Mouse (Mus musculus): ENCODE measurements around the gene Slc22a22. TPM values are rescaled to one million over a fixed set of nuclear protein-coding genes. Genes with fewer than 3 reads are reported as not detected.

The Slc22a22 gene
- polyA plus RNA-seq, 1 experiment from 2014 or later = 0.08 TPM

DNA sequence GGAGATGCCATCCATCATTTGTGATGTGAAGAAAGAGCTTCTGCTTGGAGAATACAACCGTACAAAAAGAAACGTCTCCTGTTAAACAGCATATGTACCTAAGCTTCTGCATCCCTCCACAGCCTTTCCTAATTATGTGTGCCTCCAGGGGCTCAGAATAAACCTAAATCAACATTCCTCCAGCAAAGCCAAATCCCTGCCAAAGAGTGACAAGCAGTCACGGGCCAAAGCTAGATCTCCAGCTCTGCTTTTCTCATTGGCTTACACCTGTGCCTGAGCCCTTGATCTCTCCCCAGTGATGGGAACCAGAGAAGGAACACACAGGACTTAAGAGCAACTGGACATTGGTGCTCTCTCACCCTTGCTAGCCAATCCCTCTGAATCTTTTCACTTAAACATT lies 5.8 kb downstream of the Slc22a22 start:
- Histone ChIP-seq H3K4me3 (replicated peaks) (no peak overlapping the region), H3K4me1 (no peaks in the 10 kb centered on the region), H3K4me2 (replicated peaks) (no peak overlapping the region), H3K9me3 (replicated peaks) (no peaks in the 10 kb centered on the region), H3K36me3 (no peaks in the 10 kb centered on the region), H3K9ac (no peak overlapping the region), H3K27ac (replicated peaks) (no peak overlapping the region), H3K27me3 (no peaks in the 10 kb centered on the region)
- WGBS = 12% methylated on average over 3 of the region's 3 CpGs
- no peak for ATAC-seq (ENCODE audit: insufficient number of reproducible peaks, low FRiP score, low TSS enrichment, low read depth)

GRCm38 (mm10) chr15:57465996-57466395 lies 11.4 kb downstream of the Slc22a22 start:
- Histone ChIP-seq H3K4me1 (no peaks in the 10 kb centered on the region), H3K4me2 (replicated peaks) (no peak overlapping the region), H3K9me3 (replicated peaks) (no peaks in the 10 kb centered on the region), H3K4me3 (replicated peaks) (no peak overlapping the region), H3K27ac (replicated peaks) (no peak overlapping the region), H3K27me3 (no peaks in the 10 kb centered on the region), H3K36me3 (no peaks in the 10 kb centered on the region), H3K9ac (no peak overlapping the region)
- no peak for ATAC-seq (ENCODE audit: insufficient number of reproducible peaks, low FRiP score, low TSS enrichment, low read depth)

DNA sequence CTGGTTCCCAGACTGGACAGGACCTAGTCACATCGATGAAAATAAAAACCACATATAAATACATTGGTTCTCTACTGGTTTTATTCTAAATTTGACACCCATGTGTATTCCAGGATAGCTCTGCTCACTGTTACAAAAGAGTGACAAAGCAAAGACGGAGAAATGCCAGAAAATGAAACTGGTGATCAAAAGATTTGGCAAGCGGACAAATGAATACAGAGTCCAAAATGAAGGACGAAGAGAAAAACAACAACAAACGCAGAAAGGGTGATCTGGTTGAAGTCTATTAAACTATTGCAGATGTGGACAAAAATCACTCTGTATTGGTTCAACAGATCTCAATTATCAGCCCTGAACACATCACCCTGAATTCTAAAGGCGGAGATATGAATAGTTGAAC lies 12.4 kb downstream of the Slc22a22 start:
- Histone ChIP-seq H3K9ac (no peak overlapping the region), H3K27ac (replicated peaks) (no peak overlapping the region)

DNA sequence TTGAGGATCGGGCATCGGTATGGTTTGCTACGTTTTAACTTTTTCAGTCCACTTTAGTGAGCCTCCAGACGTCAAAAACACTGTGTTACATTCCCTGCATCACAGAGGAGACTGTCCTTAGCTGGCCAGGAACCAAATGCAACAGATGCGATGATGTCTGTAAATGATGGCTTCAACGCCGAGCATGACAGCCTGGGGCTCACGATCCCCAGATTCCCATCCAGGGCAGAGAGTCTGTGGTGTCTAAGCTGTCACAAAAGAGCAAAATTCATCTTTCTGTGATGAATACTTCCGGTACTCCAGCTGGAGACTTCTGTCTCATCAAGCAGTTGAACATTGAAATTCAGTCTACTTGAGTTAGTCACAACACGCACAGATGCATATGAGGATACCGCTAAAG lies 13.4 kb downstream of the Slc22a22 start:
- Histone ChIP-seq H3K36me3 (no peaks in the 10 kb centered on the region), H3K4me2 (replicated peaks) (no peak overlapping the region), H3K9ac (no peak overlapping the region), H3K9me3 (replicated peaks) (no peaks in the 10 kb centered on the region), H3K27me3 (no peaks in the 10 kb centered on the region), H3K27ac (replicated peaks) (no peak overlapping the region), H3K4me1 (no peaks in the 10 kb centered on the region), H3K4me3 (replicated peaks) (no peak overlapping the region)
- WGBS = 68% methylated on average over 11 of the region's 11 CpGs
- ATAC-seq (ENCODE audit: insufficient number of reproducible peaks, low FRiP score, low TSS enrichment, low read depth) = no peak

More for the DNA sequence above, 12.4 kb downstream of the Slc22a22 start:
- 47% methylated on average over 6 of the region's 6 CpGs for WGBS
- ATAC-seq (ENCODE audit: insufficient number of reproducible peaks, low FRiP score, low TSS enrichment, low read depth) = no peak
- H3K4me3 ChIP-seq (replicated peaks) = no peak overlapping the region
- H3K9me3 ChIP-seq (replicated peaks) = no peaks in the 10 kb centered on the region
- H3K4me1 ChIP-seq = no peaks in the 10 kb centered on the region
- H3K27me3 ChIP-seq = no peaks in the 10 kb centered on the region
- no peak overlapping the region for H3K4me2 ChIP-seq (replicated peaks)
- H3K36me3 ChIP-seq = no peaks in the 10 kb centered on the region

- no peak overlapping the region for H3K9ac ChIP-seq
- H3K27me3 ChIP-seq = no peaks in the 10 kb centered on the region
- H3K36me3 ChIP-seq = no peaks in the 10 kb centered on the region
- H3K9me3 ChIP-seq (replicated peaks) = no peaks in the 10 kb centered on the region
- H3K27ac ChIP-seq (replicated peaks) = no peak overlapping the region
- WGBS = 47% methylated on average over 1 of the region's 1 CpGs
- no peak for ATAC-seq (ENCODE audit: insufficient number of reproducible peaks, low FRiP score, low TSS enrichment, low read depth)
- H3K4me2 ChIP-seq (replicated peaks) = no peak overlapping the region
- no peaks in the 10 kb centered on the region for H3K4me1 ChIP-seq
- no peak overlapping the region for H3K4me3 ChIP-seq (replicated peaks)
These were observed 16.1 kb downstream of the Slc22a22 start for GRCm38 (mm10) chr15:57461284-57461683.

DNA sequence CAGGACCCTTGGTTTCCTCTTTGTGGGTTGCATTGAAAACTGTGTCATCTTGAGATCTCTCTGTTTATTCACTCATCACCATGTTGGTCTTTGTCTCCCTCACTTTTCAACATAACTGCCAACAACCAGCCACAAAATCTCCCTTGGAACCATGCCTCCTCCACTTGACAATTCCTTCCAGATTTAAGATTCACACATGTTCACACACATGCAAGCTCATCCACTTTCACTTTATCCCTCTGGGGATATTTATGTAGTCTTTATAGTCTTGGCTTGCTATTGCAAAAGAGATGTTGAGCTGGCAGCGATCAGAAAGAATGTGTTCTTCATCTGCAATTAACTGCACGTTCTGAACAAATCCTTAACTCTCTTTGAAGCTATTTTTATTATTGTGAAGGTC lies 20.1 kb downstream of the Slc22a22 start:
- Histone ChIP-seq H3K27ac (replicated peaks) (no peak overlapping the region), H3K4me2 (replicated peaks) (no peak overlapping the region), H3K9me3 (replicated peaks) (no peaks in the 10 kb centered on the region), H3K36me3 (no peaks in the 10 kb centered on the region), H3K4me1 (no peaks in the 10 kb centered on the region), H3K4me3 (replicated peaks) (no peak overlapping the region), H3K27me3 (no peaks in the 10 kb centered on the region), H3K9ac (no peak overlapping the region)
- no peak for ATAC-seq (ENCODE audit: insufficient number of reproducible peaks, low FRiP score, low TSS enrichment, low read depth)
- WGBS = 16% methylated on average over 2 of the region's 2 CpGs

DNA sequence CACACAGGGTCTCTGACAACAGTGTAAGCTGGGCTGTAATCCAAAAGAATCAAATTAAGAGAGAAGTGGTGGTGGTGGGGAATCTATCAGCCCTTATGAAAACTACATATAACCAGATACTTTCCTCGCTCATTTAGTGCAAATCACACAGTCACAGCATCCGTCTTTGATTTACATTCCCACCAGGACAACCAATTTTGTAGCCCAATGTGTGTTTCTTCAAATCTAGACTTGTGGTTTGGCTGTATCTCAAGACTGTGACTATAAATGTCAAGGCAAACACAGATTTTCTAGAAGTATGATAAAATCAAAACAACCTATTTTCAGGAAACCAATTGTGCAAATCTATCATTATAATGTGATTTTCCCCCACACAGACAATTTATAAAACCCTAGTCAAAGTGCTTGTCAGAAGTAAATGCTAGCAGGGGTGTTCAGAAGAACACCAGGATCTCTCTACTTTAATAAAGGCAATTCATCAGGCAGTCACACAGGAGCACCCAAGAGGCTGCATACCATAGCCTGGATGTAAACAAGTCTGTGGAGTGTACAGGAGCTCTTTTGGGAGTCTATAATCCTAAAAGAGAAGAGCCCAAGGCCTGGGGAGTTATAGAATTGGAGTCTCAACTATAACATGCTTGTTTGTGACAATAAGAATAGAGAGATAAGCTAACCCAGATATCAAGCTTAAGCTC lies 42.6 kb downstream of the Slc22a22 start:
- WGBS = 48% methylated on average over 2 of the region's 2 CpGs

GRCm38 (mm10) chr15:57408498-57408897 lies 68.9 kb downstream of the Slc22a22 start:
- Histone ChIP-seq H3K4me1 (no peaks in the 10 kb centered on the region), H3K27ac (replicated peaks) (no peak overlapping the region), H3K4me2 (replicated peaks) (no peak overlapping the region), H3K27me3 (no peaks in the 10 kb centered on the region), H3K4me3 (replicated peaks) (no peak overlapping the region), H3K9ac (no peak overlapping the region), H3K36me3 (no peaks in the 10 kb centered on the region), H3K9me3 (replicated peaks) (no peaks in the 10 kb centered on the region)
- WGBS = 22% methylated on average over 2 of the region's 2 CpGs
- no peak for ATAC-seq (ENCODE audit: insufficient number of reproducible peaks, low FRiP score, low TSS enrichment, low read depth)

More for the DNA sequence above, 42.6 kb downstream of the Slc22a22 start:
- Histone ChIP-seq H3K9me3 (replicated peaks) (no peaks in the 10 kb centered on the region), H3K36me3 (no peaks in the 10 kb centered on the region), H3K4me2 (replicated peaks) (no peak overlapping the region), H3K27ac (replicated peaks) (no peak overlapping the region), H3K9ac (no peak overlapping the region), H3K4me1 (no peaks in the 10 kb centered on the region), H3K27me3 (no peaks in the 10 kb centered on the region), H3K4me3 (replicated peaks) (no peak overlapping the region)
- ATAC-seq (ENCODE audit: insufficient number of reproducible peaks, low FRiP score, low TSS enrichment, low read depth) = no peak

DNA sequence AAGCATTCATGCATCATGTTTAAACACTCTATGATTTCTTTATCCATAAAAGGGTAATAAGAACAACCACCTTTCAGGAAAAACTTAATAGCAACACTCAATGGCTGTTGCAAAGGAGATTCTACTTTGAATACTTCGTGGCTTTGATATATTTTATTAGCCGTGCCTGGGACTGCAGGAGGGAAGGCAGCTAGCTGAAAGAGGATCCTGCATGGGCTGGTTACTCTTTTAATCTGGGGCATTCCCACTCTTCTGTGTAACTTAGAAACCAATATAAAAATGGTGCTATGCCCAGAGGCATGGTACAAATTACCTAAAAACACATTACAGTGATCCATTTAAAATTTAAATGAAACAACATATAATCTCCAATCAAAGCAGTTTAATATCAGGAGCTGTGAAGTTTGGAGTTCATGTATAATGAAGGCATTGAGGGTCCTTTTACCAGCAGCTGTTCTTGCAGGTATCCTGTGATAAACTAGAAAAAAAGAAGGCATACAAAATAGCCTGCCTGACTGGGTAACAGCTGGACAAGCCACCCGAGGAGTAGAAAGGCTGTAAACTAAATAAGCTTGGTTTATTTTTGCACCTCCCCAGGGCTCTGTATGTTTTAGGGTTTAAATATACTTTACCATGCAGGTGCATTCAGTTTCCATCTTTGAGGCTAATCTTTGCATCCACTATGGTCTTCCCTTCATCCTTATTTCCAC lies 78.8 kb downstream of the Slc22a22 start:
- Histone ChIP-seq H3K9ac (no peak overlapping the region), H3K36me3 (no peaks in the 10 kb centered on the region), H3K9me3 (replicated peaks) (no peaks in the 10 kb centered on the region), H3K4me2 (replicated peaks) (no peak overlapping the region), H3K27me3 (no peaks in the 10 kb centered on the region), H3K27ac (replicated peaks) (no peak overlapping the region), H3K4me3 (replicated peaks) (no peak overlapping the region), H3K4me1 (no peaks in the 10 kb centered on the region)
- no peak for ATAC-seq (ENCODE audit: insufficient number of reproducible peaks, low FRiP score, low TSS enrichment, low read depth)
- 35% methylated on average over 3 of the region's 3 CpGs for WGBS

- Histone ChIP-seq H3K27me3 (no peaks in the 10 kb centered on the region), H3K9ac (no peak overlapping the region), H3K36me3 (no peaks in the 10 kb centered on the region), H3K9me3 (replicated peaks) (no peaks in the 10 kb centered on the region), H3K4me2 (replicated peaks) (no peak overlapping the region), H3K4me1 (no peaks in the 10 kb centered on the region), H3K4me3 (replicated peaks) (no peak overlapping the region), H3K27ac (replicated peaks) (no peak overlapping the region)
- ATAC-seq (ENCODE audit: insufficient number of reproducible peaks, low FRiP score, low TSS enrichment, low read depth) = no peak
- WGBS = 73% methylated on average over 4 of the region's 4 CpGs
These were observed 83.4 kb downstream of the Slc22a22 start for GRCm38 (mm10) chr15:57394053-57394452.

- Histone ChIP-seq H3K9ac (no peak overlapping the region), H3K4me2 (replicated peaks) (no peak overlapping the region), H3K27me3 (no peaks in the 10 kb centered on the region), H3K36me3 (no peaks in the 10 kb centered on the region), H3K27ac (replicated peaks) (no peak overlapping the region), H3K4me1 (no peaks in the 10 kb centered on the region), H3K4me3 (replicated peaks) (no peak overlapping the region), H3K9me3 (replicated peaks) (no peaks in the 10 kb centered on the region)
- 79% methylated on average over 7 of the region's 7 CpGs for WGBS
- ATAC-seq (ENCODE audit: insufficient number of reproducible peaks, low FRiP score, low TSS enrichment, low read depth) = no peak
These were observed 97.0 kb downstream of the Slc22a22 start for GRCm38 (mm10) chr15:57380381-57380780.

DNA sequence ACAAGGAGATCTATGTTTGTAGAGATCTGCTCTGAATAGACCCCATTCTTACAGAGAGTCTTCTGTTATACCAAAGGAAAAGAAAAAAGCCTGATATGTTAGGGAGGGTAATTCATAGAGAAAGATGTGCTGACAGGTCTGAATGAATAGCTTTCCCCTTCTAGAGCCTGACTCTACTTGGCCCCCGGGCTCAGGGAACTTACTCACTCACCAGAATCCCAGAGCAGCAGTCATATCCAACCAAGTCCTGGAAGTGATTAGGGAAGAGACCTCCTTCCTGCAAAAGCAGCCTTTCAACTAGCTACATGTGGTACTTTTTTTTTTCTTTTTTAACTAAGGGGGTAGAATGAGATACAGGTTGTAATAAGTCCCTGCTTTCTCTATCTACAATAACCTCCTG lies 111.0 kb downstream of the Slc22a22 start:
- H3K36me3 ChIP-seq = no peaks in the 10 kb centered on the region
- WGBS = 29% methylated on average over 1 of the region's 1 CpGs
- H3K4me3 ChIP-seq (replicated peaks) = no peak overlapping the region
- H3K9ac ChIP-seq = no peak overlapping the region
- H3K27ac ChIP-seq (replicated peaks) = no peak overlapping the region
- no peak overlapping the region for H3K4me2 ChIP-seq (replicated peaks)
- H3K27me3 ChIP-seq = no peaks in the 10 kb centered on the region
- ATAC-seq (ENCODE audit: insufficient number of reproducible peaks, low FRiP score, low TSS enrichment, low read depth) = no peak
- no peaks in the 10 kb centered on the region for H3K4me1 ChIP-seq
- H3K9me3 ChIP-seq (replicated peaks) = no peaks in the 10 kb centered on the region

Data from embryonic facial prominence, embryonic 15.5 days (tissue).